Mouse (Mus musculus): ENCODE data around the gene Mapkapk2. TPM values are rescaled to one million over a fixed set of nuclear protein-coding genes. Genes with fewer than 3 reads are reported as not detected.
"Not testable (repeated sequence)": the region's sequence is repeated elsewhere in the genome, so short reads cannot be mapped to it uniquely, and the experiment has no call there.

Gene Mapkapk2
- polyA plus RNA-seq, 1 experiment: 120 TPM

- no peak for DNase-seq
These were observed 66.4 kb downstream of the Mapkapk2 start for GRCm38 (mm10) chr1:131031267-131031666.

DNA sequence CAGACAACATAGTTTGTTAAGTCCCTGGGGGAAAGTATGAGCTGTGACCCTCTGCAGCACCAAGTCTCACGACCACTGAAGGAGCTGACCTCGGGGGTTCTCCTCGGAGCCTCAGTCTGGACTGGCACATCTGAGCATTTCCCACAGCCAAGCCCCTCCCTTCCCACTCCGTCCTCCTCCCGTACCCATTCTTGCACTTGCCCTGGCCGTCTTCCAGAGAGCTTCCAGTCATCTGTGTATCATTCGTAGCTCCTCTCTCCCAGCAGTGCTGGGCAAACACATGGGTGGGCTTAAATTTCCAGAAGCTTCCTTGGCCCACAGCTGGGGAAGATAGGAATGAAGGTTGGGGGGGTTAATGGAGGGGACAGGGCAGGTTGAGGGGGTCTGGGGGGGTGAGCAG is 67.4 kb downstream of the Mapkapk2 start:
- H3K4me1 ChIP-seq (ENCODE audit: control insufficient read depth, insufficient read depth, low read length): no peaks in the 10 kb centered on the region
- no peak overlapping the region for H3K4me3 ChIP-seq (replicated peaks; ENCODE audit: extremely low read depth, low read depth, low read length)
- TF ChIP-seq POLR2A (IDR thresholded peaks at IDR 0.05; ENCODE audit: borderline replicate concordance, extremely low read depth, low read depth, low read length): no peak
- TF ChIP-seq CTCF (IDR thresholded peaks at IDR 0.05; ENCODE audit: insufficient read depth, low read length): no peak
- DNase-seq: no peak
- 28% methylated on average over 7 of the region's 7 CpGs for WGBS

More at GRCm38 (mm10) chr1:131031267-131031666, 66.4 kb downstream of the Mapkapk2 start:
- no peak for TF ChIP-seq POLR2A (IDR thresholded peaks at IDR 0.05; ENCODE audit: borderline replicate concordance, extremely low read depth, low read depth, low read length)
- TF ChIP-seq CTCF (IDR thresholded peaks at IDR 0.05; ENCODE audit: insufficient read depth, low read length): no peak
- 52% methylated on average over 3 of the region's 3 CpGs for WGBS
- no peak overlapping the region for H3K4me3 ChIP-seq (replicated peaks; ENCODE audit: extremely low read depth, low read depth, low read length)
- no peaks in the 10 kb centered on the region for H3K4me1 ChIP-seq (ENCODE audit: control insufficient read depth, insufficient read depth, low read length)

- 82% methylated on average over 3 of the region's 3 CpGs for WGBS
- H3K4me1 ChIP-seq (ENCODE audit: control insufficient read depth, insufficient read depth, low read length): no peaks in the 10 kb centered on the region
- TF ChIP-seq POLR2A (IDR thresholded peaks at IDR 0.05; ENCODE audit: borderline replicate concordance, extremely low read depth, low read depth, low read length): no peak
- TF ChIP-seq CTCF (IDR thresholded peaks at IDR 0.05; ENCODE audit: insufficient read depth, low read length): no peak
- H3K4me3 ChIP-seq (replicated peaks; ENCODE audit: extremely low read depth, low read depth, low read length): no peak overlapping the region
- DNase-seq: no peak
These were observed 68.4 kb downstream of the Mapkapk2 start for GRCm38 (mm10) chr1:131029215-131029614.

DNA sequence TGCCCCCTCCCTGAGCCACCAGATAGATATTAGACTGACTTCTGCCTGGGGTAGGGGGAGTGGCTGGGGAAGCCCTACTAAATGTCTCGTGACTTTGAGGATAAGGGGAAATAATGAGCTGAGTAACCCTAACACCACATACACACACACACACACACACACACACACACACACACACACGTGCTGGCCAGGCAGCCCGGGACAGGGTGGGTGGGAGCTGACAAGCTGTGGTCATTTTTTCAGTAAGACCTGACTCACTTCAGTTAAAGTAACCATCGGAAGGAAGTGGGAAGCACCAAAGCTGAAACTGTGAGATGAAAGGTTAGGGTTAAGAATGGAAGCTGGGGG is 71.8 kb downstream of the Mapkapk2 start:
- DNase-seq: no peak
- TF ChIP-seq POLR2A (IDR thresholded peaks at IDR 0.05; ENCODE audit: borderline replicate concordance, extremely low read depth, low read depth, low read length) (no peak), CTCF (IDR thresholded peaks at IDR 0.05; ENCODE audit: insufficient read depth, low read length) (no peak)
- Histone ChIP-seq H3K4me1 (ENCODE audit: control insufficient read depth, insufficient read depth, low read length) (no peaks in the 10 kb centered on the region), H3K4me3 (replicated peaks; ENCODE audit: extremely low read depth, low read depth, low read length) (no peak overlapping the region)
- WGBS: 34% methylated on average over 4 of the region's 4 CpGs

DNA sequence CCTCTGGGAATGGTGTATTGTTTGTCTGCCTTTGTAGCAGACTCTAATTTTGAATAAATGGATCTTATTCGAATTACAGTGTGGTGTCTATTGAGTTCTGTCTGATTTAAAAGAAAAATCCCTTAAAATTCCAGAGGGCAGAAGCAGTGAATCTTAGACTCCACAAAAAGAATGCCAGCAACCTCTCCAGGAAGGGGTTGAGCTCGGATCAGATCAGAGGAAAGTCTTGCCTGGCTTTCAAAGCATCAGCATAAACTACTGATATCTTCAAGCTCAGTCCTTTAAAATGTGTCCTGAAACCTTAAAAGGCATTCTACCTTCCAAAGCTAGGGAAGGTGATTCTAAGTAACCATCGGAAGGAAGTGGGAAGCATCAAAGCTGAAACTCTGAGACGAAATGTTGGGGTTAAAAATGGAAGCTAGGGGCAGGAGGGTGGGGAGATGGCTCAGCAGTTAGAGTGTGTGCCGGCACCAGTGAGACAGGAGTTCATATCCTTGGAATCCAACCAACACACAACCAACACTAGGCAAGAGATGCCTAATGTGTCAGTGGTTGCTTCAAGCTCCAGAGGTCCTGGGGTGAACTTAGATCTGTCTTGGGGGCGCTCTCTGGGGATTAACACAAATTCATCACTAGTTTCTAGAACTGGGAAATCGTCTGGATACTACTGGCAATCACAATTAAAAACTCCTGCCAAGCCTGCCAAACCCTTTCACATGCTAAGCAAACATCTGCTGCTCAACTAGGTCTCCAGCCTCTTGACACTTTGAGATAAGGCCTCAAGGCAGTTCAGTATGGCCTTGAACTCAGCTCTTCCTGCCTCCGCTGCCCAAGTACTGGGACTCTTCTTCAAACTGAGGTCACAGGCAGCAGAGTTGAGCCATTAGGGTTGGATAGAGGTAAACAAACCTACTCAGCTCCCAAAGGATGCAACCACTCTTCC is 72.5 kb downstream of the Mapkapk2 start:
- Histone ChIP-seq H3K4me3 (replicated peaks; ENCODE audit: extremely low read depth, low read depth, low read length) (no peak overlapping the region), H3K4me1 (ENCODE audit: control insufficient read depth, insufficient read depth, low read length) (no peaks in the 10 kb centered on the region)
- 64% methylated on average over 8 of the region's 8 CpGs for WGBS
- no peak for TF ChIP-seq CTCF (IDR thresholded peaks at IDR 0.05; ENCODE audit: insufficient read depth, low read length)
- TF ChIP-seq POLR2A (IDR thresholded peaks at IDR 0.05; ENCODE audit: borderline replicate concordance, extremely low read depth, low read depth, low read length): no peak
- no peak for DNase-seq

GRCm38 (mm10) chr1:131023250-131023858 is 74.3 kb downstream of the Mapkapk2 start:
- H3K4me1 ChIP-seq (ENCODE audit: control insufficient read depth, insufficient read depth, low read length); DNase-seq; H3K4me3 ChIP-seq (replicated peaks; ENCODE audit: extremely low read depth, low read depth, low read length): not testable (repeated sequence)
- 84% methylated on average over 4 of the region's 4 CpGs for WGBS

GRCm38 (mm10) chr1:131022591-131023249 is 74.9 kb downstream of the Mapkapk2 start:
- DNase-seq: no peak
- WGBS: 43% methylated on average over 5 of the region's 5 CpGs
- TF ChIP-seq POLR2A (IDR thresholded peaks at IDR 0.05; ENCODE audit: borderline replicate concordance, extremely low read depth, low read depth, low read length) (no peak), CTCF (IDR thresholded peaks at IDR 0.05; ENCODE audit: insufficient read depth, low read length) (no peak)
- Histone ChIP-seq H3K4me3 (replicated peaks; ENCODE audit: extremely low read depth, low read depth, low read length) (no peak overlapping the region), H3K4me1 (ENCODE audit: control insufficient read depth, insufficient read depth, low read length) (no peaks in the 10 kb centered on the region)

GRCm38 (mm10) chr1:131021900-131022590 is 75.6 kb downstream of the Mapkapk2 start:
- H3K4me1 ChIP-seq (ENCODE audit: control insufficient read depth, insufficient read depth, low read length): no peaks in the 10 kb centered on the region
- WGBS: 69% methylated on average over 11 of the region's 11 CpGs
- no peak for DNase-seq

GRCm38 (mm10) chr1:131021438-131021837 is 76.2 kb downstream of the Mapkapk2 start:
- DNase-seq: no peak
- TF ChIP-seq CTCF (IDR thresholded peaks at IDR 0.05; ENCODE audit: insufficient read depth, low read length): no peak
- no peaks in the 10 kb centered on the region for H3K4me1 ChIP-seq (ENCODE audit: control insufficient read depth, insufficient read depth, low read length)
- 64% methylated on average over 9 of the region's 9 CpGs for WGBS
- H3K4me3 ChIP-seq (replicated peaks; ENCODE audit: extremely low read depth, low read depth, low read length): no peak overlapping the region

More at GRCm38 (mm10) chr1:131021900-131022590, 75.6 kb downstream of the Mapkapk2 start:
- no peak overlapping the region for H3K4me3 ChIP-seq (replicated peaks; ENCODE audit: extremely low read depth, low read depth, low read length)
- TF ChIP-seq CTCF (IDR thresholded peaks at IDR 0.05; ENCODE audit: insufficient read depth, low read length) (no peak), POLR2A (IDR thresholded peaks at IDR 0.05; ENCODE audit: borderline replicate concordance, extremely low read depth, low read depth, low read length) (no peak)
